Mouse (Mus musculus): ENCODE results near the gene Armc8.
A peak's percentile ranks its signal among the peaks of the same experiment; 100 is the strongest.

Gene Armc8

GRCm38 (mm10) chr9:99446259-99446658 is 122.4 kb downstream of the Armc8 start:
- no peak for DNase-seq (ENCODE audit: low spot score in 2 of 2)

DNA sequence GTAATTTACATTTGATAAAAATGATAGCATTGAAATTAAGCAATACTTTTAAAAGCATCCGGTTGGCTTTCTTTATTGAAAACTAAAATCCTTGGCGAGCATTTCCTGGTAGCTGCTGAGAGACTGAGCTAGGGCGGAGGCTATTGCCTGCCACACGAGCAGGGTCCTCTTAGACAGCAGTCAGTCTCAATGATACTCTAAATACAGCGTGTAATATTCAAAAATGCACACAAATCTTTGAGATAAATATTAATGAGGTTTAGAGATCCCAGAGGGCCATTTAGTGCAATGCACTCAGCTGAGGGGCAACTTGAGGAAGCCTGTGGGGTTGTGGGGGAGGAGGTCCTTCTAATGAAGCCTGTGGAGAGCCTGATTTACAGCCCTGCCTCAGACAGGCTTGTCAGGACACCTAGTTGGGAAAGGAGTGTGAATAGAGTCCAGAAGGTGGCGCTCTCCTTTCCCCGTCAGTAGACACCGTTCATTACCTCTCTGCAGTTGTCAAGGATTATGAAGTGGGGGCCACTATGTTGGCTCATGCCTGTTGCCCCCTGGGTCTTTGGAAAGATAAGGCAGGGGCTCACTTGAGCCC is 124.0 kb downstream of the Armc8 start:
- no peak for DNase-seq (ENCODE audit: low spot score in 2 of 2)

DNA sequence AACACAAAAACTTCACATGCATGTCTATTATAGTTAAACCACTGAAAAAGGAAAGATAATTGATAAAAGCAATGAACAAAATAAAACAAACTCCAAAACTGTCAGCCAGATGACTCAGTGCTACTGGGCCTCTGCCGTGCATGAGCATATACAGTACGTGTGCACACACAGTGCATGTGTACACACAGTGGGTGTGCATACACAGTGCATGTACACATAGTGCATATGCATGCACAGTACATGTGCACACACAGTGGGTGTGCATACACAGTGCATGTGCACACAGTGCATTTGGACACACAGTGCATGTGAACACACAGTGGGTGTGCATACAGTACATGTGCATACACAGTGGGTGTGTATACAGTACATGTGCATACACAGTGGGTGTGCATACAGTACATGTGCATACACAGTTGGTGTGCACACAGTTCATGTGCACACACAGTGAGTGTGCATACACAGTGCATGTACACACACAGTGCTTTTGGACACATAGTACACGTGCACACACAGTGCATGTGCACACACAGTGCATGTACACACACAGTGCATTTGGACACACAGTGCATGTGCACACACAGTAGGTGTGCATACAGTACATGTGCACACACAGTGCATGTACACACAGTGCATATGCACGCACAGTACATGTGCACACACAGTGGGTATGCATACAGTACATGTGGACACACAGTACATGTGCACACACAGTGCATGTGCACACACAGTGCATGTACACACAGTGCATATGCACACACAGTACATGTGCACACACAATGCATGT is 126.9 kb downstream of the Armc8 start:
- DNase-seq (ENCODE audit: low spot score in 2 of 2), result no peak

- no peak for DNase-seq (ENCODE audit: low spot score in 2 of 2)
These were observed 127.8 kb downstream of the Armc8 start for GRCm38 (mm10) chr9:99440941-99441340.

- no peak for DNase-seq (ENCODE audit: low spot score in 2 of 2)
These were observed 129.6 kb downstream of the Armc8 start for GRCm38 (mm10) chr9:99439064-99439463.

GRCm38 (mm10) chr9:99437781-99438565 is 130.7 kb downstream of the Armc8 start:
- DNase-seq (ENCODE audit: low spot score in 2 of 2), result no peak

GRCm38 (mm10) chr9:99437031-99437764 is 131.5 kb downstream of the Armc8 start, which contains the start of gene Mras:
Gene Mras (minus strand): TSS chr9:99437381.
- DNase-seq (ENCODE audit: low spot score in 2 of 2), result no peak

DNA sequence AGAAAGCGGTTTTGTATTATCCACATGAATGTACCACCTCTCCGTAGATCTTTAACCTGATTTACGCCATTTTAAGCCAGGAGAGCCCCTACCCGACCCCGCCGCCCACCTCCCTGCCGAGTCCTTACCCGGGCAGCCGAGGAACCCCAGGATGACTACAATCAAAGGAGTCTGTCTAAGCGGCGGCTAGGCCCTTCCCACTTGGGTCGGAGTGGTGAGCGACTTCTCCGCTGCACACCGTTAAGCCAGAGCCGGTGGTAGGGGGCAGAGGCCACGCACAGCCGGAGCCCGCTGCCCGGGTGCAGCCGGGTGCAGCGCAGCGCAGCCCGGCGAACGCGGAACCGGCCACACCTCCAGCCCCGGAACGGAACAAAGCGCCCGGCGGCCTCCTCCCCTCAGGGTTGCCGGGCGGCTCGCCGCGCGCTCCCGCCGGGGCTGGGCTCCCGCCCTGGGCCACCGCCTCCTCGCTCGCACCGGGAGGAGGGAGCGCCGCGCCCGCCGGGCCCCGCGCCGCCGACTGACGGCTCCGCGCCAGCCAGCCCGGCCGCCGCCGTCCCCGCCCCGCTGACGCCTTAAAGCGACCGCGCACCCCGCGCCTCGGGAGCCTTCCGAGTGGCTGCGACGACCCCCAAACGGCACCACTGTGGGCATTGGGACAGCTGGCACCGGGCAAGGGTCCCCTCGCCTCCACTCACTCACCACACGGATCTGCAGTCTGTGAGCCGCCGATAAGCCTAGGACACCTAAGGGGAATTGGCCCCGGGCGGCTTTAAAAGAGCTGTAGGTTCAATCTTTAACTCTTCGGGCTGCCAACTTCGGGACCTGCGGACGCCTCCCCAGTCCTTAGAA is 132.3 kb downstream of the Armc8 start:
- DNase-seq (ENCODE audit: low spot score in 2 of 2), result peak in 1 of 2 experiments; percentile 29

- DNase-seq (ENCODE audit: low spot score in 2 of 2), result no peak
These were observed 133.0 kb downstream of the Armc8 start for GRCm38 (mm10) chr9:99435619-99436181.

GRCm38 (mm10) chr9:99434892-99435618 is 133.6 kb downstream of the Armc8 start:
- DNase-seq (ENCODE audit: low spot score in 2 of 2), result no peak

- no peak for DNase-seq (ENCODE audit: low spot score in 2 of 2)
These were observed 136.2 kb downstream of the Armc8 start for GRCm38 (mm10) chr9:99432478-99432877.

GRCm38 (mm10) chr9:99431963-99432362 is 136.7 kb downstream of the Armc8 start:
- no peak for DNase-seq (ENCODE audit: low spot score in 2 of 2)

GRCm38 (mm10) chr9:99431346-99431745 is 137.4 kb downstream of the Armc8 start:
- no peak for DNase-seq (ENCODE audit: low spot score in 2 of 2)

DNA sequence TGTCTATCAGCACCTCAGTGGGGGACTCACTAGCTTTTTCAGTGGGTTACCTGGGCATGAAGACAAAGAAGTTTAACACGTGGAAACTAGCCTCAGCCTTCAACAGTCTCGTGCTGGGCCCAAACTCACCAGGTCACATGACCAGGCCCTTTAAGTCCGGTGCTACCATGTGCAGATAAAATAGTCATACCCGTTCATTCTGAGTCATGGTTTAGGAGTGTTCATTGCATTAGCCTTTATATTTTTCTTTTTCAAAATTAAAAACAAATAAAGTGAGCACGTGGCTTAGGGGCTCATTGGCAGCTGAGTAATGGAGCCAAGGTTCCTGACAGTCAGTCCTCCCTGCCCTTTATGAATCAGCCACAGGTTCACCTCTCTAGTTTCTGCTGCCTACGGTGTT is 137.9 kb downstream of the Armc8 start:
- DNase-seq (ENCODE audit: low spot score in 2 of 2), result no peak

DNA sequence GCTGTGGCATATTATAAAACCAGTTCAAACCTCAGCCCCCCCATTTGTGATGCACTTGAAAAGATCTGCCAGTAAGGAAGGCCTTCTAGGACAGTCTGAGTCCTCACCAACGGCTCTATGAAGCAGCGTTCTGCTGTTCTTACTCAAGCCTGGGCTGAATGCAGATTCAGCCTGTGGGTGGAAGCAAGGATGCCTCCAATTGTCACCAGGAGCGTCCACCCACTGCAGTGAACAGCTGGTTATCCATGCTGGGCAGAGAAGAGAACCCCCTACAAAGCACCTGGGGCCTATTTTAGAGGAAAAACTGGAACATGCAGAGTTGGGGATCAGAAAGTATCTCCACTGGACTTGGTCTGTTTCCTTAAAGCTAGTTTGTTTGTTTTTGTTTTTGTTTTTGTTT is 138.9 kb downstream of the Armc8 start:
- no peak for DNase-seq (ENCODE audit: low spot score in 2 of 2)

- DNase-seq (ENCODE audit: low spot score in 2 of 2), result no peak
These were observed 139.9 kb downstream of the Armc8 start for GRCm38 (mm10) chr9:99428601-99429331.
